Mouse (Mus musculus): ENCODE measurements around the gene Ncam2. TPM values are rescaled to one million over a fixed set of nuclear protein-coding genes. Genes with fewer than 3 reads are reported as not detected.

Ncam2 gene
- polyA plus RNA-seq, 1 experiment from 2014 or later, result 0.05 TPM

GRCm38 (mm10) chr16:81309215-81309614 lies 108.7 kb downstream of the Ncam2 start:
- Histone ChIP-seq H3K4me1 (no peaks in the 10 kb centered on the region), H3K9me3 (no peaks in the 10 kb centered on the region), H3K27ac (replicated peaks) (no peak overlapping the region), H3K4me2 (no peak overlapping the region), H3K27me3 (replicated peaks) (no peaks in the 10 kb centered on the region), H3K36me3 (no peaks in the 10 kb centered on the region), H3K9ac (no peak overlapping the region), H3K4me3 (no peak overlapping the region)
- ATAC-seq (ENCODE audit: extremely low read depth, insufficient number of reproducible peaks, low FRiP score, low TSS enrichment), result no peak
- 87% methylated on average over 3 of the region's 3 CpGs for WGBS

- no peak overlapping the region for H3K4me3 ChIP-seq
- no peaks in the 10 kb centered on the region for H3K4me1 ChIP-seq
- no peaks in the 10 kb centered on the region for H3K9me3 ChIP-seq
- H3K27ac ChIP-seq (replicated peaks), result no peak overlapping the region
- WGBS, result 90% methylated on average over 1 of the region's 1 CpGs
- no peaks in the 10 kb centered on the region for H3K27me3 ChIP-seq (replicated peaks)
- no peak overlapping the region for H3K4me2 ChIP-seq
- ATAC-seq (ENCODE audit: extremely low read depth, insufficient number of reproducible peaks, low FRiP score, low TSS enrichment), result no peak
- no peak overlapping the region for H3K9ac ChIP-seq
- H3K36me3 ChIP-seq, result no peaks in the 10 kb centered on the region
These were observed 118.5 kb downstream of the Ncam2 start for GRCm38 (mm10) chr16:81319037-81319436.

- no peak overlapping the region for H3K4me3 ChIP-seq
- H3K36me3 ChIP-seq, result no peaks in the 10 kb centered on the region
- no peaks in the 10 kb centered on the region for H3K27me3 ChIP-seq (replicated peaks)
- 11% methylated on average over 2 of the region's 2 CpGs for WGBS
- H3K9me3 ChIP-seq, result no peaks in the 10 kb centered on the region
- H3K27ac ChIP-seq (replicated peaks), result no peak overlapping the region
- no peaks in the 10 kb centered on the region for H3K4me1 ChIP-seq
- ATAC-seq (ENCODE audit: extremely low read depth, insufficient number of reproducible peaks, low FRiP score, low TSS enrichment), result no peak
- H3K4me2 ChIP-seq, result no peak overlapping the region
- H3K9ac ChIP-seq, result no peak overlapping the region
These were observed 130.0 kb downstream of the Ncam2 start for GRCm38 (mm10) chr16:81330539-81330938.

DNA sequence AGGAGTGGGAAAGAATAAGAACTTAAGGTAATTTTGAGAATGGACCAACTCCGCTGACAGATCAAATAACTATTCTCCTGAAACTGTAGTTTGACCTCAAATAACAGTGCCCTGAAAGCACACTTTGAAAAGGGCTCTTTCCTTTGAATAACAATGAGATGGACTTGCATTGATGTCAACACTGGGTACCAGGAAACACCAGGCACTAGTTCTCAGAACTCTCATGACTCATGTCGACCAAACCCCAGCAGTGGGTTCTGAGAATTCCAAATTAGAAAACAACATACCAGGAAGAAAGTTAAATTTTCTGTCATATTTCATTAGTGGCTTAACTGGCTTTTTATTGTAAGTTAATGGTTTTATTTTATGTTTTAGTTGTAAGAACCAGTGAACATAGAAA lies 165.4 kb downstream of the Ncam2 start:
- Histone ChIP-seq H3K4me1 (no peaks in the 10 kb centered on the region), H3K4me3 (no peak overlapping the region), H3K27ac (replicated peaks) (no peak overlapping the region), H3K9me3 (no peaks in the 10 kb centered on the region), H3K27me3 (replicated peaks) (no peaks in the 10 kb centered on the region), H3K9ac (no peak overlapping the region), H3K36me3 (no peaks in the 10 kb centered on the region), H3K4me2 (no peak overlapping the region)
- WGBS, result 69% methylated on average over 2 of the region's 2 CpGs
- no peak for ATAC-seq (ENCODE audit: extremely low read depth, insufficient number of reproducible peaks, low FRiP score, low TSS enrichment)

DNA sequence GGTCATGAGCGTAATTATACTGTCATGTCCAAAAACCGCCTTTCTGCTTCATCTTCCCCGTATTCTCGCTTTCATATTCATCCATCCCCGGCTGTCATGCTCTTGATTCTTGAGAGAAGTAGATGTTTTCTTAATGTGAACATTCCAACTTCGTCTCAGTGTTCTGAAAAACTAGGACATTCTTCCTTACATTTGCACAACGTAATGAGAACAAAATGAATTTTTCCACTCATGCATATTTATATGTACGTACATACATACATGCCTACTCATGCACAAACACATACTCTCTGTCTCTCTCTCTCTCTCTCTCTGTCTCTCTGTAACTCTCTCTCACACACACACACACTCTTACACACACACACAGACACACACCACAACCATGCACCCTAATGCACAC lies 173.7 kb downstream of the Ncam2 start:
- Histone ChIP-seq H3K36me3 (no peaks in the 10 kb centered on the region), H3K9me3 (no peaks in the 10 kb centered on the region), H3K9ac (no peak overlapping the region), H3K27me3 (replicated peaks) (no peaks in the 10 kb centered on the region), H3K4me2 (no peak overlapping the region), H3K4me3 (no peak overlapping the region), H3K4me1 (no peaks in the 10 kb centered on the region), H3K27ac (replicated peaks) (no peak overlapping the region)
- ATAC-seq (ENCODE audit: extremely low read depth, insufficient number of reproducible peaks, low FRiP score, low TSS enrichment), result no peak
- WGBS, result 80% methylated on average over 8 of the region's 8 CpGs

- 83% methylated on average over 4 of the region's 4 CpGs for WGBS
- Histone ChIP-seq H3K4me3 (no peak overlapping the region), H3K9me3 (no peaks in the 10 kb centered on the region), H3K9ac (no peak overlapping the region), H3K4me2 (no peak overlapping the region), H3K27me3 (replicated peaks) (no peaks in the 10 kb centered on the region), H3K36me3 (no peaks in the 10 kb centered on the region), H3K4me1 (no peaks in the 10 kb centered on the region), H3K27ac (replicated peaks) (no peak overlapping the region)
- ATAC-seq (ENCODE audit: extremely low read depth, insufficient number of reproducible peaks, low FRiP score, low TSS enrichment), result no peak
These were observed 179.9 kb downstream of the Ncam2 start for GRCm38 (mm10) chr16:81380434-81380833.

- no peaks in the 10 kb centered on the region for H3K4me1 ChIP-seq
- WGBS, result 75% methylated on average over 2 of the region's 2 CpGs
- H3K9me3 ChIP-seq, result no peaks in the 10 kb centered on the region
- H3K27me3 ChIP-seq (replicated peaks), result no peaks in the 10 kb centered on the region
- no peak for ATAC-seq (ENCODE audit: extremely low read depth, insufficient number of reproducible peaks, low FRiP score, low TSS enrichment)
- H3K36me3 ChIP-seq, result no peaks in the 10 kb centered on the region
- no peak overlapping the region for H3K4me3 ChIP-seq
- H3K9ac ChIP-seq, result no peak overlapping the region
- H3K27ac ChIP-seq (replicated peaks), result no peak overlapping the region
- no peak overlapping the region for H3K4me2 ChIP-seq
These were observed 188.1 kb downstream of the Ncam2 start for GRCm38 (mm10) chr16:81388646-81389045.

- Histone ChIP-seq H3K4me2 (no peak overlapping the region), H3K9me3 (no peaks in the 10 kb centered on the region), H3K4me3 (no peak overlapping the region), H3K27me3 (replicated peaks) (no peaks in the 10 kb centered on the region), H3K27ac (replicated peaks) (no peak overlapping the region), H3K4me1 (no peaks in the 10 kb centered on the region), H3K36me3 (no peaks in the 10 kb centered on the region), H3K9ac (no peak overlapping the region)
- ATAC-seq (ENCODE audit: extremely low read depth, insufficient number of reproducible peaks, low FRiP score, low TSS enrichment), result no peak
- WGBS, result 74% methylated on average over 7 of the region's 7 CpGs
These were observed 234.1 kb downstream of the Ncam2 start for GRCm38 (mm10) chr16:81434559-81434958.

- Histone ChIP-seq H3K27me3 (replicated peaks) (no peaks in the 10 kb centered on the region), H3K27ac (replicated peaks) (no peak overlapping the region), H3K4me2 (no peak overlapping the region), H3K4me3 (no peak overlapping the region), H3K36me3 (no peaks in the 10 kb centered on the region), H3K9me3 (no peaks in the 10 kb centered on the region), H3K4me1 (no peaks in the 10 kb centered on the region), H3K9ac (no peak overlapping the region)
- WGBS, result 78% methylated on average over 5 of the region's 5 CpGs
- no peak for ATAC-seq (ENCODE audit: extremely low read depth, insufficient number of reproducible peaks, low FRiP score, low TSS enrichment)
These were observed 236.8 kb downstream of the Ncam2 start for GRCm38 (mm10) chr16:81437091-81437867.

- Histone ChIP-seq H3K27ac (replicated peaks) (no peak overlapping the region), H3K9ac (no peak overlapping the region), H3K9me3 (no peaks in the 10 kb centered on the region), H3K4me1 (no peaks in the 10 kb centered on the region), H3K4me3 (no peak overlapping the region), H3K27me3 (replicated peaks) (no peaks in the 10 kb centered on the region), H3K36me3 (no peaks in the 10 kb centered on the region), H3K4me2 (no peak overlapping the region)
- no peak for ATAC-seq (ENCODE audit: extremely low read depth, insufficient number of reproducible peaks, low FRiP score, low TSS enrichment)
- WGBS, result 79% methylated on average over 2 of the region's 2 CpGs
These were observed 237.4 kb downstream of the Ncam2 start for GRCm38 (mm10) chr16:81437868-81438249.

DNA sequence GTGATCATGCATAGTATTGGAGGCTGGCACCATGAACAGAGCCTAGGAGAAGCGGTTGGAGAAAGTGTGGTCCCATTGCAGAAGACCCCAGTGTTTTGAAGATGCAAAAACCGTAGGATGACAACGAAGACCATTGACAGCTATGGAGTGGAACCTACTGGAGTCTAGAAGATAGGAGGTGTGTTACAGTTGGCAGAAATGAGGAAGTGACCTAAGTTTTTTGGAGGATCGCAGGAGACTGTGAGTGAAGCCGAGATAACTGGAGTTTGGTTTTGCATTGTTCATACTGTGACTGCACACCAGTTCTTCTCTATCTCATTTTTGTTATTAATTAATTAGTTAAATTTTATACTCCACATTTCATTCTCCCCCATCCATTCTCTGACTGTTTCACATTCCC lies 250.4 kb downstream of the Ncam2 start:
- WGBS, result 83% methylated on average over 5 of the region's 5 CpGs
- Histone ChIP-seq H3K27ac (replicated peaks) (no peak overlapping the region), H3K4me1 (no peaks in the 10 kb centered on the region), H3K9me3 (no peaks in the 10 kb centered on the region), H3K4me3 (no peak overlapping the region), H3K4me2 (no peak overlapping the region), H3K36me3 (no peaks in the 10 kb centered on the region), H3K27me3 (replicated peaks) (no peaks in the 10 kb centered on the region), H3K9ac (no peak overlapping the region)
- no peak for ATAC-seq (ENCODE audit: extremely low read depth, insufficient number of reproducible peaks, low FRiP score, low TSS enrichment)

DNA sequence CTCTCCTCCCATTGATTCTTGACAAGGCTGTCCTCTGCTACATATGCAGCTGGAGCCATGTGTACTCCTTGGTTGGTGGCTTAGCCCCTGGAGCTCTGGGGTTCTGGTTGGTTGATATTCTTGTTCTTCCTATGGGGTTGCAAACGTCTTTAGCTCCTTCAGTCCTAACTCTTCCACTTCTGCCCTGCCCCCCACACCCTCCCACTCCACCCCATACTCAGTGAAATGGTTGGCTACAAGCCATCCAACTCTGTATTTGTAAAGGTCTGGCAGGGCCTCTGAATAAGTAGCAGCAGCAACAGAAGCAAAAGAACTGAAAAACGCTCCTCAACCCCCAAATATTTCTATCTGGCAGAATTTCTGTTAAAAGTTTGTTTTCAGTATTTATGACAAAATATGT lies 252.5 kb downstream of the Ncam2 start:
- no peak overlapping the region for H3K27ac ChIP-seq (replicated peaks)
- H3K4me3 ChIP-seq, result no peak overlapping the region
- H3K4me2 ChIP-seq, result no peak overlapping the region
- H3K4me1 ChIP-seq, result no peaks in the 10 kb centered on the region
- 50% methylated on average over 2 of the region's 2 CpGs for WGBS
- H3K9me3 ChIP-seq, result no peaks in the 10 kb centered on the region
- H3K36me3 ChIP-seq, result no peaks in the 10 kb centered on the region
- ATAC-seq (ENCODE audit: extremely low read depth, insufficient number of reproducible peaks, low FRiP score, low TSS enrichment), result no peak
- no peak overlapping the region for H3K9ac ChIP-seq
- no peaks in the 10 kb centered on the region for H3K27me3 ChIP-seq (replicated peaks)
